Mouse (Mus musculus) spleen, adult 2 months (tissue): ENCODE results near the gene Vrk1. TPM values are rescaled to one million over a fixed set of nuclear protein-coding genes. Genes with fewer than 3 reads are reported as not detected.

Source experiments
- DNase-seq, 2 experiments: peaks; one replicate each; pipeline versions ENCODE4 v3.0.0 to v3.0.0-alpha.2; 2012 to 2021; ENCODE audit warnings: low spot score in 2 of 2, low read depth in 1 of 2
- H3K27ac ChIP-seq: fragments of 200-500 bp; 2 replicates; pipeline ENCODE4 v1.5.1; 2012; ENCODE audit warnings: low read length, inconsistent platforms; ENCODE audit not compliant: insufficient read depth
- H3K27me3 ChIP-seq: fragments of 200-500 bp; 2 replicates; pipeline ENCODE4 v1.6.1; 2012; ENCODE audit warnings: mild to moderate bottlenecking, moderate library complexity, low read length, inconsistent platforms; ENCODE audit not compliant: control insufficient read depth, insufficient read depth
- H3K36me3 ChIP-seq: fragments of 200-500 bp; 2 replicates; pipeline ENCODE4 v1.6.1; 2012; ENCODE audit warnings: mild to moderate bottlenecking, low read length, inconsistent platforms; ENCODE audit not compliant: control insufficient read depth, insufficient read depth
- H3K4me1 ChIP-seq: fragments of 200-500 bp; 2 replicates; pipeline ENCODE4 v1.6.1; 2011; ENCODE audit warnings: inconsistent platforms; ENCODE audit not compliant: control insufficient read depth, insufficient read depth, insufficient read length
- H3K4me3 ChIP-seq: fragments of 200-500 bp; 2 replicates; pipeline ENCODE4 v1.5.1; 2011; ENCODE audit warnings: mild to moderate bottlenecking, inconsistent platforms; ENCODE audit not compliant: insufficient read depth, insufficient read length; ENCODE audit errors: extremely low read depth
- CTCF ChIP-seq: fragments of 200-500 bp; IDR thresholded peaks from 2 replicates; pipeline ENCODE4 v1.5.1; 2011; ENCODE audit warnings: mild to moderate bottlenecking, inconsistent platforms; ENCODE audit not compliant: insufficient read depth, insufficient read length, insufficient replicate concordance; ENCODE audit errors: extremely low read depth
- POLR2A ChIP-seq: fragments of 200-500 bp; IDR thresholded peaks from 2 replicates; pipeline ENCODE4 v1.6.1; 2011; ENCODE audit warnings: low read depth, low read length, inconsistent platforms
- WGBS: fragments of 180-500 bp; shearing (Covaris S2); methylation state at CpG from one replicate; pipeline ENCODE4 v1.1.7; 2018; 5-methylcytosine and 5-hydroxymethylcytosine counted together
- polyA plus RNA-seq: library from polyadenylated mRNA; depleted of rRNA; stranded (reverse); fragments of >200 nt; gene quantifications from 2 replicates; pipeline ENCODE4 v1.2.3, GENCODE M21; 2012

The Vrk1 gene
- polyA plus RNA-seq, 1 experiment, result 8.4 TPM

GRCm38 (mm10) chr12:106026385-106027134, 16.5 kb downstream of the Vrk1 start:
- H3K36me3 ChIP-seq, result peaks cover 1% of the 10 kb centered on the region; the same call in 1 of the 2 replicates
- H3K4me1 ChIP-seq, result peaks cover 8% of the 10 kb centered on the region; the same call in 1 of the 2 replicates
- no peak overlapping the region for H3K27ac ChIP-seq
- TF ChIP-seq POLR2A (no peak), CTCF (no peak)
- no peak for DNase-seq
- no peaks in the 10 kb centered on the region for H3K27me3 ChIP-seq
- 52% methylated on average over 16 of the region's 16 CpGs for WGBS
- no peak overlapping the region for H3K4me3 ChIP-seq

GRCm38 (mm10) chr12:106027372-106027771, 17.3 kb downstream of the Vrk1 start:
- Histone ChIP-seq H3K36me3 (peaks cover 1% of the 10 kb centered on the region; the same call in 1 of the 2 replicates), H3K27ac (no peak overlapping the region), H3K4me1 (peaks cover 12% of the 10 kb centered on the region; the same call in 1 of the 2 replicates), H3K4me3 (no peak overlapping the region), H3K27me3 (no peaks in the 10 kb centered on the region)
- no peak for TF ChIP-seq CTCF
- no peak for TF ChIP-seq POLR2A
- no peak for DNase-seq
- WGBS, result 64% methylated on average over 5 of the region's 5 CpGs

GRCm38 (mm10) chr12:106029582-106029981, 19.6 kb downstream of the Vrk1 start:
- WGBS, result 73% methylated on average over 2 of the region's 2 CpGs
- Histone ChIP-seq H3K27me3 (no peaks in the 10 kb centered on the region), H3K4me1 (peaks cover 21% of the 10 kb centered on the region; the same call in 1 of the 2 replicates), H3K36me3 (no peaks in the 10 kb centered on the region), H3K27ac (no peak overlapping the region), H3K4me3 (no peak overlapping the region)
- DNase-seq, result no peak
- TF ChIP-seq CTCF, result no peak
- no peak for TF ChIP-seq POLR2A

GRCm38 (mm10) chr12:106030146-106030745, 20.2 kb downstream of the Vrk1 start:
- no peak for DNase-seq
- peak overlapping the region; percentile 24 for H3K27ac ChIP-seq
- no peaks in the 10 kb centered on the region for H3K27me3 ChIP-seq
- H3K4me3 ChIP-seq, result no peak overlapping the region
- 43% methylated on average over 7 of the region's 7 CpGs for WGBS
- H3K4me1 ChIP-seq, result peaks cover 23% of the 10 kb centered on the region; the same call in 1 of the 2 replicates
- TF ChIP-seq POLR2A (no peak), CTCF (no peak)
- H3K36me3 ChIP-seq, result no peaks in the 10 kb centered on the region

- Histone ChIP-seq H3K27ac (peak overlapping the region; percentile 4), H3K4me3 (no peak overlapping the region), H3K27me3 (no peaks in the 10 kb centered on the region), H3K4me1 (peaks cover 23% of the 10 kb centered on the region; the same call in 1 of the 2 replicates), H3K36me3 (no peaks in the 10 kb centered on the region)
- TF ChIP-seq CTCF (no peak), POLR2A (no peak)
- DNase-seq, result no peak
- WGBS, result 70% methylated on average over 7 of the region's 7 CpGs
Measured at GRCm38 (mm10) chr12:106030796-106031195, 20.8 kb downstream of the Vrk1 start.

- 40% methylated on average over 9 of the region's 9 CpGs for WGBS
Measured at GRCm38 (mm10) chr12:106031916-106032315, 21.9 kb downstream of the Vrk1 start.

GRCm38 (mm10) chr12:106032361-106032760, 22.3 kb downstream of the Vrk1 start:
- Histone ChIP-seq H3K36me3 (peaks cover under 1% of the 10 kb centered on the region; the same call in 1 of the 2 replicates), H3K27ac (peak overlapping the region; percentile 53), H3K27me3 (no peaks in the 10 kb centered on the region), H3K4me1 (peaks cover 23% of the 10 kb centered on the region; the same call in 1 of the 2 replicates), H3K4me3 (no peak overlapping the region)
- TF ChIP-seq CTCF, result no peak
- TF ChIP-seq POLR2A, result no peak
- DNase-seq, result no peak
- 86% methylated on average over 12 of the region's 12 CpGs for WGBS

More at GRCm38 (mm10) chr12:106031916-106032315, 21.9 kb downstream of the Vrk1 start:
- Histone ChIP-seq H3K4me1 (peaks cover 23% of the 10 kb centered on the region; the same call in 1 of the 2 replicates), H3K27me3 (no peaks in the 10 kb centered on the region), H3K36me3 (no peaks in the 10 kb centered on the region), H3K4me3 (no peak overlapping the region), H3K27ac (peak overlapping the region; percentile 55)
- no peak for DNase-seq
- TF ChIP-seq CTCF (no peak), POLR2A (no peak)
